Mouse (Mus musculus): ENCODE data around the gene Plbd2. TPM values are rescaled to one million over a fixed set of nuclear protein-coding genes. Genes with fewer than 3 reads are reported as not detected.
A peak's percentile ranks its signal among the peaks of the same experiment; 100 is the strongest.

The Plbd2 gene
- polyA plus RNA-seq, 1 experiment from 2014 or later = 53.6 TPM

GRCm38 (mm10) chr5:120524736-120525135 is 21.3 kb upstream of the Plbd2 start:
- H3K9ac ChIP-seq (replicated peaks) = no peak overlapping the region
- no peaks in the 10 kb centered on the region for H3K4me1 ChIP-seq (ENCODE audit: insufficient read depth)
- no peaks in the 10 kb centered on the region for H3K9me3 ChIP-seq (ENCODE audit: low read length)
- no peak for TF ChIP-seq EP300 (IDR thresholded peaks at IDR 0.05; ENCODE audit: low read depth)
- no peak for TF ChIP-seq CTCF (IDR thresholded peaks at IDR 0.05; ENCODE audit: low read depth)
- DNase-seq (no peak), ATAC-seq (peak; percentile 56)
- no peak overlapping the region for H3K27ac ChIP-seq (ENCODE audit: low read depth)
- no peak overlapping the region for H3K4me3 ChIP-seq (ENCODE audit: low read depth, low read length)
- WGBS (ENCODE audit: insufficient replicate concordance) = 85% methylated on average over 2 of the region's 2 CpGs
- H3K4me2 ChIP-seq (ENCODE audit: low read depth, low read length) = no peak overlapping the region
- no peaks in the 10 kb centered on the region for H3K27me3 ChIP-seq (ENCODE audit: insufficient read depth, low read length)
- H3K36me3 ChIP-seq (replicated peaks; ENCODE audit: insufficient read depth, low read length) = peaks cover 70% of the 10 kb centered on the region

DNA sequence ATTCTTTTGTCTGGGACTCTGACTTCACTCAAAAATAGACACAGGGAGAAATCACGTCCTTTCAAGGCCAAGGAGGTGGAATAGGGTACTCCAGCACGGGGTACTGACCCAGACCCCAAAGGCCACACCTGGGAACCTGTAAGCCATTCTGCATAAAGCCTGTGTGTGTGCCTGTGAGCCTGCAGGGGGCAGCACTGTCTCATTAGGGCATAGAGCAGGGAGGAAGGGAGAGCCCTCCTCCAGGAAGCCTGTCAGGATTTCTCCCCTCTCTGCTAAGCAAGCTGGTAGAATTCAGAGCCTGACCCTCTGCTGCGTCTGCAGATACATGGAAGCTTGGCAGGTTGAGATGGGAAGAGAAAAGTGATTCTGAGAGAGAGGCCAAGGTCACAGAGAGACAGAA is 19.2 kb upstream of the Plbd2 start:
- H3K4me3 ChIP-seq (ENCODE audit: low read depth, low read length) = no peak overlapping the region
- H3K27me3 ChIP-seq (ENCODE audit: insufficient read depth, low read length) = no peaks in the 10 kb centered on the region
- ATAC-seq = no peak
- no peak overlapping the region for H3K9ac ChIP-seq (replicated peaks)
- DNase-seq = peak; percentile 63
- peaks cover 4% of the 10 kb centered on the region; the same call in 1 of the 2 replicates for H3K4me1 ChIP-seq (ENCODE audit: insufficient read depth)
- H3K4me2 ChIP-seq (ENCODE audit: low read depth, low read length) = no peak overlapping the region
- H3K36me3 ChIP-seq (replicated peaks; ENCODE audit: insufficient read depth, low read length) = peaks cover 62% of the 10 kb centered on the region
- TF ChIP-seq CTCF (IDR thresholded peaks at IDR 0.05; ENCODE audit: low read depth) (peak; percentile 78), EP300 (IDR thresholded peaks at IDR 0.05; ENCODE audit: low read depth) (no peak)
- WGBS (ENCODE audit: insufficient replicate concordance) = 71% methylated on average over 3 of the region's 3 CpGs
- no peak overlapping the region for H3K27ac ChIP-seq (ENCODE audit: low read depth)
- H3K9me3 ChIP-seq (ENCODE audit: low read length) = no peaks in the 10 kb centered on the region

- ATAC-seq (no peak), DNase-seq (no peak)
- Histone ChIP-seq H3K27me3 (ENCODE audit: insufficient read depth, low read length) (no peaks in the 10 kb centered on the region), H3K27ac (ENCODE audit: low read depth) (peak overlapping the region; percentile 95), H3K9ac (replicated peaks) (0 out of 2 replicates have a peak overlapping the region, but pooled peaks have one; percentile 18), H3K4me1 (ENCODE audit: insufficient read depth) (peaks cover 32% of the 10 kb centered on the region), H3K4me3 (ENCODE audit: low read depth, low read length) (no peak overlapping the region), H3K36me3 (replicated peaks; ENCODE audit: insufficient read depth, low read length) (peaks cover 34% of the 10 kb centered on the region), H3K4me2 (ENCODE audit: low read depth, low read length) (no peak overlapping the region), H3K9me3 (ENCODE audit: low read length) (no peaks in the 10 kb centered on the region)
- TF ChIP-seq CTCF (IDR thresholded peaks at IDR 0.05; ENCODE audit: low read depth) (no peak), EP300 (IDR thresholded peaks at IDR 0.05; ENCODE audit: low read depth) (no peak)
- 66% methylated on average over 9 of the region's 9 CpGs for WGBS (ENCODE audit: insufficient replicate concordance)
Measured at GRCm38 (mm10) chr5:120517552-120517951, 14.1 kb upstream of the Plbd2 start.

DNA sequence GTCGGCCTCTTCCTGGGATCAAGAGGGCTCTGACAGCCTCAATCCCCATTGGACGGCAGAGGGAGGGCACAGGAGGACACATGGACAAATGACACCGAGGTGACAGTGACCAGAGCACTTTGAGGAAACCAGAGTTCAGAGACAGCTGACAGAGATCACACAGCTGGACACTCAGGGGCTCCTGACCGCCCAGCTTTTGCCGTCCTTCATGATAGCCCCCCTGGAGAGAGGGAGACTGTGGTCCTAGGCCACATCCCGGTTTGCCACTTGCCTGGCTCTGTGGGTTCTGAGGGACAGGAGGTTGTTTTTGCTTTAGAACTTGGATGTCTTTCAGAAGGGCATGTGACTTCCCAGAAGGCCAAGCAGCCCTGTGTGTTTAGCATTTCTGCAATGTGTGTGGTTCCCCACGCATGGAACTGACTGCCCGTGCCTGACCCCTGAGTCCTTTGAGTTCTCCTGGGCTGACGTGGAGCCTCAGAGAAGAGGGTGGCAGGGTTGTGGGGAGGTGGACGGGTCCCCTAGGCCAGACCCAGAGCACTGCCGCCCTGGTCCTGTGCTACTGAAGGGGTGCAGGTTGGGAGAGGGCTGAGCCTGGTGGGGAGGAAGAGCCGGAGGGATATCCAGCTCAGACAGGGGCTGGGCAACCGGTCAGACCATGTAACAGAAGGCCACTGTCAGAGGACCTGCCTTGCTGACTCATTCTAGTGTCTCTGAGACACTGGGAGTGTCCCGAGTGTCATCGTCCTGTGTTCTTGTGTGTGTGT is 13.0 kb upstream of the Plbd2 start:
- Histone ChIP-seq H3K4me2 (ENCODE audit: low read depth, low read length) (peak overlapping the region; percentile 54), H3K9ac (replicated peaks) (peak overlapping the region; percentile 59)
- peak; percentile 54 for DNase-seq

DNA sequence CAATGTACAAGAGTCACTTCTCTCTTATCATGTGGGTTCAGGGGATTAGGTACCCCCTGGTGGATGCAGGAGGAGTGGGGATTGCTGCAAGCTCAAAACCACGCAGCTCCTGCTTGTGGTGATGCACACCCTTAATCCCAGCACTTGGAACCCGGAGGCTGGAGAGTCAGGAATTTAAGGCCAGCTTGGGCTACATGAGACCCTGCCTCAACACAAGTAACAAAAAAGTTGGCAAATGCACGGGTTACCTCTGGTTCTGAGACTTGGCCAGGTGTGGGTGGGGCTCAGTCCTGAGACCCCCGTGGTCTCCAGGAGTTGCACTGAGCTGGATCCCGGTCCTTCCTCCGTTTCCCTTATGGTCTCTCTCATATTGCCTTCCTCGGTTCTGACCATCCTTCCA is 12.0 kb upstream of the Plbd2 start:
- 78% methylated on average over 7 of the region's 7 CpGs for WGBS (ENCODE audit: insufficient replicate concordance)
- Histone ChIP-seq H3K27me3 (ENCODE audit: insufficient read depth, low read length) (no peaks in the 10 kb centered on the region), H3K4me3 (ENCODE audit: low read depth, low read length) (no peak overlapping the region), H3K27ac (ENCODE audit: low read depth) (peak overlapping the region; percentile 95), H3K4me2 (ENCODE audit: low read depth, low read length) (no peak overlapping the region), H3K4me1 (ENCODE audit: insufficient read depth) (peaks cover 35% of the 10 kb centered on the region), H3K9ac (replicated peaks) (0 out of 2 replicates have a peak overlapping the region, but pooled peaks have one; percentile 2), H3K36me3 (replicated peaks; ENCODE audit: insufficient read depth, low read length) (peaks cover 14% of the 10 kb centered on the region), H3K9me3 (ENCODE audit: low read length) (no peaks in the 10 kb centered on the region)
- ATAC-seq = no peak
- no peak for DNase-seq
- TF ChIP-seq EP300 (IDR thresholded peaks at IDR 0.05; ENCODE audit: low read depth) (no peak), CTCF (IDR thresholded peaks at IDR 0.05; ENCODE audit: low read depth) (0 out of 2 replicates have a peak, but pooled peaks have one; percentile 9)

More for the DNA sequence above, 13.0 kb upstream of the Plbd2 start:
- no peaks in the 10 kb centered on the region for H3K27me3 ChIP-seq (ENCODE audit: insufficient read depth, low read length)
- peaks cover 33% of the 10 kb centered on the region for H3K4me1 ChIP-seq (ENCODE audit: insufficient read depth)
- H3K4me3 ChIP-seq (ENCODE audit: low read depth, low read length) = no peak overlapping the region
- peak overlapping the region; percentile 95 for H3K27ac ChIP-seq (ENCODE audit: low read depth)
- 53% methylated on average over 15 of the region's 15 CpGs for WGBS (ENCODE audit: insufficient replicate concordance)
- peak; percentile 61 for ATAC-seq
- no peaks in the 10 kb centered on the region for H3K9me3 ChIP-seq (ENCODE audit: low read length)
- TF ChIP-seq EP300 (IDR thresholded peaks at IDR 0.05; ENCODE audit: low read depth) (peak; percentile 60; the same call in 1 of the 2 replicates), CTCF (IDR thresholded peaks at IDR 0.05; ENCODE audit: low read depth) (no peak)
- peaks cover 22% of the 10 kb centered on the region for H3K36me3 ChIP-seq (replicated peaks; ENCODE audit: insufficient read depth, low read length)

DNA sequence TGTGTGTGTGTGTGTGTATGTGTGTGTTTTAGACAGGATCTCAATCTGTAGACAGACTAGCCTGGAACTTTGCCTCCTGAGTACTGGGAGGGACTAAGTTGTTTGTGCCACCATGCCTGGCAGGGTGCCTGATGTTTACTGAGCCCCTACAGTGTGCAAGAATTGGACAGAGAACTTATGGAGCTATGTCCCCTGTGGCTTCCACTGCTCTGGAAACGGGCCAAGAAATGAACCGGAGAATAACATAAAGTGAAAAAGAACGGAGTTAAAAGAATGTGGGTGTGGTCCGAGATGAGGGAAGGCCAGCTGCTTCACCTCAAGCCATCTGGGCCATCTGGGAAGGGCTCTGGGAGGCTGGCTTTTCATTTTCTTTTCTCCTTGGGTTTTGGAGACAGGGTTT is 11.3 kb upstream of the Plbd2 start:
- no peak; the same call in 1 of the 2 replicates for ATAC-seq

More for the DNA sequence above, 11.3 kb upstream of the Plbd2 start:
- Histone ChIP-seq H3K4me2 (ENCODE audit: low read depth, low read length) (peak overlapping the region; percentile 45), H3K4me3 (ENCODE audit: low read depth, low read length) (no peak overlapping the region), H3K27ac (ENCODE audit: low read depth) (peak overlapping the region; percentile 95), H3K27me3 (ENCODE audit: insufficient read depth, low read length) (no peaks in the 10 kb centered on the region), H3K4me1 (ENCODE audit: insufficient read depth) (peaks cover 35% of the 10 kb centered on the region), H3K36me3 (replicated peaks; ENCODE audit: insufficient read depth, low read length) (peaks cover 8% of the 10 kb centered on the region), H3K9ac (replicated peaks) (0 out of 2 replicates have a peak overlapping the region, but pooled peaks have one; percentile 2), H3K9me3 (ENCODE audit: low read length) (no peaks in the 10 kb centered on the region)
- no peak for DNase-seq
- TF ChIP-seq CTCF (IDR thresholded peaks at IDR 0.05; ENCODE audit: low read depth) = no peak
- TF ChIP-seq EP300 (IDR thresholded peaks at IDR 0.05; ENCODE audit: low read depth) = no peak; the same call in 1 of the 2 replicates
- 40% methylated on average over 4 of the region's 4 CpGs for WGBS (ENCODE audit: insufficient replicate concordance)

Measured in liver, postnatal 0 days (tissue).